Mouse (Mus musculus) frontal cortex, postnatal 14 days (tissue): Measurements from ENCODE around the gene Acp1.

Experiments used
- DNase-seq, 2 experiments: peaks; one replicate each; pipeline ENCODE4 v3.0.0; 2022; ENCODE audit warnings: low spot score in 2 of 2

Gene Acp1

GRCm38 (mm10) chr12:30864347-30864746 is 47.0 kb downstream of the Acp1 start:
- no peak for DNase-seq

GRCm38 (mm10) chr12:30856172-30856571 is 55.2 kb downstream of the Acp1 start:
- DNase-seq, result no peak

- no peak for DNase-seq
Measured at GRCm38 (mm10) chr12:30855442-30856159, 55.8 kb downstream of the Acp1 start.

- no peak for DNase-seq
Measured at GRCm38 (mm10) chr12:30851871-30852270, 59.5 kb downstream of the Acp1 start.

- DNase-seq, result no peak
Measured at GRCm38 (mm10) chr12:30850902-30851301, 60.5 kb downstream of the Acp1 start.

- DNase-seq, result no peak
Measured at GRCm38 (mm10) chr12:30848521-30848920, 62.9 kb downstream of the Acp1 start.
